Mouse (Mus musculus): ENCODE results near the gene Dpp3. TPM values are rescaled to one million over a fixed set of nuclear protein-coding genes. Genes with fewer than 3 reads are reported as not detected.
"Not testable (repeated sequence)": the region's sequence is repeated elsewhere in the genome, so short reads cannot be mapped to it uniquely, and the experiment has no call there.

The Dpp3 gene
- total RNA-seq, 1 experiment from 2014 or later: 49.0 TPM

GRCm38 (mm10) chr19:4899888-4900287 is 28.2 kb downstream of the Dpp3 start:
- ATAC-seq (replicated peaks; ENCODE audit: insufficient number of reproducible peaks, low FRiP score, low TSS enrichment, poor library complexity, severe bottlenecking): no peak

GRCm38 (mm10) chr19:4898972-4899371 is 29.1 kb downstream of the Dpp3 start:
- no peak for ATAC-seq (replicated peaks; ENCODE audit: insufficient number of reproducible peaks, low FRiP score, low TSS enrichment, poor library complexity, severe bottlenecking)

- ATAC-seq (replicated peaks; ENCODE audit: insufficient number of reproducible peaks, low FRiP score, low TSS enrichment, poor library complexity, severe bottlenecking): no peak
These were observed 31.1 kb downstream of the Dpp3 start for GRCm38 (mm10) chr19:4896780-4897520.

GRCm38 (mm10) chr19:4891798-4892197 is 36.3 kb downstream of the Dpp3 start:
- ATAC-seq (replicated peaks; ENCODE audit: insufficient number of reproducible peaks, low FRiP score, low TSS enrichment, poor library complexity, severe bottlenecking): no peak

GRCm38 (mm10) chr19:4889791-4890190 is 38.3 kb downstream of the Dpp3 start:
- no peak for ATAC-seq (replicated peaks; ENCODE audit: insufficient number of reproducible peaks, low FRiP score, low TSS enrichment, poor library complexity, severe bottlenecking)

GRCm38 (mm10) chr19:4883961-4884360 is 44.1 kb downstream of the Dpp3 start:
- no peak for ATAC-seq (replicated peaks; ENCODE audit: insufficient number of reproducible peaks, low FRiP score, low TSS enrichment, poor library complexity, severe bottlenecking)

- no peak for ATAC-seq (replicated peaks; ENCODE audit: insufficient number of reproducible peaks, low FRiP score, low TSS enrichment, poor library complexity, severe bottlenecking)
These were observed 48.8 kb downstream of the Dpp3 start for GRCm38 (mm10) chr19:4879324-4879703.

GRCm38 (mm10) chr19:4878405-4879323 is 49.4 kb downstream of the Dpp3 start, which contains the start of gene Zdhhc24:
Gene Zdhhc24 (plus strand): TSS chr19:4878668.
- ATAC-seq (replicated peaks; ENCODE audit: insufficient number of reproducible peaks, low FRiP score, low TSS enrichment, poor library complexity, severe bottlenecking): peak; percentile 99

GRCm38 (mm10) chr19:4877785-4878184 is 50.3 kb downstream of the Dpp3 start, which contains the start of gene Actn3:
Gene Actn3 (minus strand): TSS chr19:4877909.
- no peak for ATAC-seq (replicated peaks; ENCODE audit: insufficient number of reproducible peaks, low FRiP score, low TSS enrichment, poor library complexity, severe bottlenecking)

- ATAC-seq (replicated peaks; ENCODE audit: insufficient number of reproducible peaks, low FRiP score, low TSS enrichment, poor library complexity, severe bottlenecking): no peak
These were observed 51.3 kb downstream of the Dpp3 start for GRCm38 (mm10) chr19:4876755-4877154.

- ATAC-seq (replicated peaks; ENCODE audit: insufficient number of reproducible peaks, low FRiP score, low TSS enrichment, poor library complexity, severe bottlenecking): no peak
These were observed 51.8 kb downstream of the Dpp3 start for GRCm38 (mm10) chr19:4876241-4876640.

GRCm38 (mm10) chr19:4874613-4875012 is 53.5 kb downstream of the Dpp3 start:
- ATAC-seq (replicated peaks; ENCODE audit: insufficient number of reproducible peaks, low FRiP score, low TSS enrichment, poor library complexity, severe bottlenecking): not testable (repeated sequence)

GRCm38 (mm10) chr19:4865147-4865546 is 62.9 kb downstream of the Dpp3 start:
- no peak for ATAC-seq (replicated peaks; ENCODE audit: insufficient number of reproducible peaks, low FRiP score, low TSS enrichment, poor library complexity, severe bottlenecking)

- no peak for ATAC-seq (replicated peaks; ENCODE audit: insufficient number of reproducible peaks, low FRiP score, low TSS enrichment, poor library complexity, severe bottlenecking)
These were observed 65.0 kb downstream of the Dpp3 start for GRCm38 (mm10) chr19:4863048-4863447.

GRCm38 (mm10) chr19:4859081-4859480 is 69.0 kb downstream of the Dpp3 start:
- ATAC-seq (replicated peaks; ENCODE audit: insufficient number of reproducible peaks, low FRiP score, low TSS enrichment, poor library complexity, severe bottlenecking): no peak

Other genes starting within 250 kb of the Dpp3 start
- gene Gm960, start 229.6 kb downstream of the Dpp3 start, total RNA-seq (2017): not detected in 3 replicates
- not detected in 3 replicates for gene Sptbn2, start 217.1 kb downstream of the Dpp3 start, total RNA-seq (2017)
- gene Rbm4b, start 171.8 kb downstream of the Dpp3 start, total RNA-seq (2017): 12.2 to 30.8 TPM (median 24.9 TPM) in 3 replicates
- gene Rbm4, start 134.4 kb downstream of the Dpp3 start, total RNA-seq (2017): 67.3 to 110 TPM (median 84.7 TPM) in 3 replicates
- 15.1 to 25.6 TPM (median 19.0 TPM) in 3 replicates for gene Gm21992, start 116.7 kb downstream of the Dpp3 start, total RNA-seq (2017)
- 6.2 to 21.3 TPM (median 6.9 TPM) in 3 replicates for gene Rbm14, start 116.7 kb downstream of the Dpp3 start, total RNA-seq (2017)
- 18.7 to 42.7 TPM (median 33.6 TPM) in 3 replicates for gene Ccs, start 89.0 kb downstream of the Dpp3 start, total RNA-seq (2017)
- gene Ccdc87, start 88.9 kb downstream of the Dpp3 start, total RNA-seq (2017): not detected in 3 replicates
- 0.39 TPM in 1 of 3 replicates, not detected in the others for gene Ctsf, start 73.2 kb downstream of the Dpp3 start, total RNA-seq (2017)
- 0.10 to 1.7 TPM in 2 of 3 replicates, not detected in the other for gene Actn3, start 50.4 kb downstream of the Dpp3 start, total RNA-seq (2017)
- gene Zdhhc24, start 49.6 kb downstream of the Dpp3 start, total RNA-seq (2017): 5.2 to 12.4 TPM (median 10.3 TPM) in 3 replicates
- 0.29 TPM in 1 of 3 replicates, not detected in the others for gene Bbs1, start 21.7 kb downstream of the Dpp3 start, total RNA-seq (2017)
- gene Peli3, start 14.8 kb upstream of the Dpp3 start, total RNA-seq (2017): not detected in 3 replicates
- gene Mrpl11, start 33.9 kb upstream of the Dpp3 start, total RNA-seq (2017): 17.6 to 27.9 TPM (median 17.8 TPM) in 3 replicates
- not detected in 3 replicates for gene Npas4, start 62.0 kb upstream of the Dpp3 start, total RNA-seq (2017)
- gene Slc29a2, start 95.6 kb upstream of the Dpp3 start, total RNA-seq (2017): 0.97 TPM in 1 of 3 replicates, not detected in the others
- 5.1 to 6.9 TPM in 2 of 3 replicates, not detected in the other for gene B4gat1, start 110.5 kb upstream of the Dpp3 start, total RNA-seq (2017)
- gene AC124502.3, start 110.6 kb upstream of the Dpp3 start, total RNA-seq (2017): 4.3 TPM in 1 of 3 replicates, not detected in the others
- 16.6 to 60.3 TPM (median 46.3 TPM) in 3 replicates for gene Brms1, start 113.1 kb upstream of the Dpp3 start, total RNA-seq (2017)
- gene Rin1, start 122.2 kb upstream of the Dpp3 start, total RNA-seq (2017): 0.19 to 0.68 TPM (median 0.21 TPM) in 3 replicates
- not detected in 3 replicates for gene Cd248, start 139.8 kb upstream of the Dpp3 start, total RNA-seq (2017)
- gene Tmem151a, start 157.2 kb upstream of the Dpp3 start, total RNA-seq (2017): 0.67 to 7.8 TPM (median 3.3 TPM) in 3 replicates
- 10.4 to 13.3 TPM (median 10.5 TPM) in 3 replicates for gene Yif1a, start 160.3 kb upstream of the Dpp3 start, total RNA-seq (2017)
- gene Cnih2, start 170.2 kb upstream of the Dpp3 start, total RNA-seq (2017): 0.32 TPM in 1 of 3 replicates, not detected in the others
- 87.3 to 123 TPM (median 101 TPM) in 3 replicates for gene Rab1b, start 178.8 kb upstream of the Dpp3 start, total RNA-seq (2017)
- gene Klc2, start 190.3 kb upstream of the Dpp3 start, total RNA-seq (2017): 9.2 to 25.6 TPM (median 17.2 TPM) in 3 replicates

Data from monocyte, adult 5-6 weeks (primary cell).